Mouse (Mus musculus): ENCODE results near the gene Samd4. TPM values are rescaled to one million over a fixed set of nuclear protein-coding genes. Genes with fewer than 3 reads are reported as not detected.

Gene Samd4
- total RNA-seq, 2 experiments from 2014 or later: 23.7 to 25.7 TPM

DNA sequence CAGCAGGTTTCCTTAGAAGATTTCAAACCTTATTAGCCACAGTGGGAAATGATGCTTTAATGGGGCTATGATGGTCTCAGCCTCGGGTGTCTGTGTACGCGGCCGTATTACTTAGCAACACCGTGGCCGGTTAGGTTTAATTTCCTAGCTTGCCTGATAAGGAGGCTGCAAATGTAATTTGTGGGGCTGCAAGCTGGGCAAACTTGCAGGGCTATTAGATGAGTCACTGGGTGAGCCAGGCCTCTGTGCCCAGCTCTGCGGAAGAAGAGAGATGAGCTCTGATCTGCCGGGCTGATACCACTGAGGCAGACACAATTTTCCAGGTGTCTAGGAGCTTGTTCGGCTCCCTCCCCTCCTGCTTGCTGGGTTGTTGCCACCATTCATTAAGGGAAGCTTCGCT is 251.3 kb downstream of the Samd4 start:
- intact Hi-C loops (cut with DNase I): no loop called here
- no peak for DNase-seq (ENCODE audit: low spot score in 2 of 2)

- intact Hi-C loops (cut with DNase I): no loop called here
- no peak for DNase-seq (ENCODE audit: low spot score in 2 of 2)
Observed at GRCm38 (mm10) chr14:47136637-47137036, 254.0 kb downstream of the Samd4 start.

DNA sequence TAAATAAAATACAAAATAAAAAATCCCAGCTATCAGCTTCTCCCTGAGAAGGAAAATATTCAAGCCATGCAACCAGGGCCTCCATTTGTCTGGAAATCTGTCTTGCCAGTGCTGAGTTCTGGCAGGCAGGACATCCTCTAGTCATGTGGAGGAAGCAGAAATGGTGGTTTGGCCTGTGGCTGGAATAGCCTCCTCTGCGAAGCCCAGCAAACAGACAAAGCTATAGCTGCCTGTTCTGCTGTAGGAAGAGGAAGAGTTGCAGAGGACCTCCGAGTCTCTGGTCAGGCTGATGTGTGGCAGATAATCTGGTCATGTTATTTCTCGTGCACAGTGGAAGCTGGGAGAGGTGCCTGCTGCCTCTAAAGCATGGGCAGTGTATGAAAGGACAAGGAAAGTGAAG is 256.2 kb downstream of the Samd4 start:
- DNase-seq (ENCODE audit: low spot score in 2 of 2): no peak
- intact Hi-C loops (cut with DNase I): no loop called here

DNA sequence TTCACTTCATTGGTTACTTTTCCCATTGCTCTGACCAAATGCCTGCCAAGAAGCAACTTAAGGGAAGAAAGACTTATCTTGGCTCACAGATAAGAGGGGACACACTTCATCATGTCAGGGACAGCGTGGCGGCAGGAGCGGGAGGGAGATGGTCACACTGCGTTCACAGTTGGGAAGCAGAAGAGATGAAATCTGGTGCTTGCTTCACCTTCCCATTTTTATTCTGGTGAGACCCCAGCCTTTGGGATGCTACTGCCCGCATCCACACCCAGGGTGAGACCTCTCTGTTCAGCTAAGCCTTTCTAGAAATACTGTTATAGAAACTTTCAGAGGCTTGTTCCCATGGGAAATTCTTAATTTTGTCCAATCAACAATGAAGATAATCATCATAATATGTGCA is 261.7 kb downstream of the Samd4 start:
- intact Hi-C loops (cut with DNase I): no loop called here
- DNase-seq (ENCODE audit: low spot score in 2 of 2): no peak

DNA sequence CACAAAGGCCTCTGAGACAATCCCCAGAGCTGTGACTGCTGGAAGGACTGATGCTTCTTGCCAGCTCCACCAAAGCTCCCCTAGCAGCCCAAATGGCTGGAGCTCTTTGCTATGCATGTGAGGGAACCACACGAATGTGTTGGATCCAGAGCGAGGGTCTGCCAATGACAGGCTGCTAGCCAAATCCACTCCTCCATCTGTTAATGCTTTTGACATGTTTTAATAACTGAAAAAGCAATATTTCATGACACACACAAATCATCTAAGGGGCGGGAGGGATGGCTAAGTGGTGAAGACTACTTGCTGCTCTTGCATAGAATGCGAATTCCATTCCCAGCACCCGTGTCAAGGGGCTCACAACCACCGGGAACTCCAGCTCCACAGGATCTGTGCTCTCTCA is 268.7 kb downstream of the Samd4 start:
- intact Hi-C loops (cut with DNase I): no loop called here
- DNase-seq (ENCODE audit: low spot score in 2 of 2): no peak

GRCm38 (mm10) chr14:47154303-47154702 is 271.6 kb downstream of the Samd4 start:
- intact Hi-C loops (cut with DNase I): no loop called here
- DNase-seq (ENCODE audit: low spot score in 2 of 2): no peak

Small RNAs within 50 kb of the gene (microRNA-seq; reads per million reads assigned to microRNA genes)
- gene Mir378c: 0.67 to 1.5 reads per million in 2 experiments

Other genes with a start within 250 kb of the Samd4 start
- gene Cdkn3, start 122.3 kb upstream of the Samd4 start, total RNA-seq (2021): 1 to 10 TPM; 1.1 to 1.9 TPM
- 10 to 100 TPM; 84.1 to 85.4 TPM for gene Cnih1, start 94.4 kb upstream of the Samd4 start, total RNA-seq (2021)
- 100 to 1,000 TPM; 156 to 158 TPM for gene Gmfb, start 60.6 kb upstream of the Samd4 start, total RNA-seq (2021)
- 10 to 100 TPM; 33.0 to 35.7 TPM for gene Cgrrf1, start 50.7 kb upstream of the Samd4 start, total RNA-seq (2021)